Mouse (Mus musculus): ENCODE measurements at regions not wholly inside any gene's neighbourhood (a gene's known extent, or its start where the extent isn't known, plus 50 kb on each side); places are given as distances from the start of the nearest gene placed in this dataset.

DNA sequence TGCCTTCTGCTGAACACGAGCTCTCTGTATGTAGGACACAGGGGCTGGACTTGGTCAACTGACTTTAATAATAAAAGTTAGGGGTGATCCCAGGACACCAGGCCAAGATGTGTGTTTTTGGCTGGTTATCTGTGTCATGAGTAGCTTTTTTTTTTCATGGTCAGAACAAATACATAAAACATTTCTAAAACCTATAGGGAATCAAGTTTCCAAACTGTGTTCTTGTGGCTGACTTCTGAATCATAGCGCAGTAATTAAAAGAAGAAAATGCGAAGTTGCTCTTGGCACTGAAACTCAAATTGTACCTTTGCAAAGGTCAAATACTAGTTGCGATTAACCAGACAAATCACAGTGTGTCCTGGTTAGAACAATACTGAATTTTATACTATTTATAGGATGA is 189.5 kb upstream of the Maf start:
- no peak for DNase-seq

DNA sequence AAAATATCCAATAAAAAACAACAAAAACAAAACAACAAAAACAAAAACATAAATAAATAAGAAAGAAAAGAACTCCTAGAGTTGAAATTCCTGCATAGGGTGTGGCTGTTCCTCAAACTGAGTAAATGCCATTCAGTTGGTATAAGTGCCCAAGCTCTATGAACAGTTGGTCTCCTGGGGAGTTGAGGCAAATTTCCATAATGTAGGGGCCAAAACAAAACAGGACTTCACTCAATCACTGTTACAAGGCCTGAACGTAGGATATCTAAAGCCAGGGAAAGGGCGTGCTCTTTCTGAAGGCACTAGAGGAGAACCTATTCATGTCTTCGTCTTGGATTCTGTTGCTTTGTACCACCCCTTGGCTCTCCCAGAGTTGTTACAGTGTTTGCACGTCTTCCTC is 188.5 kb upstream of the Maf start:
- DNase-seq, result no peak

DNA sequence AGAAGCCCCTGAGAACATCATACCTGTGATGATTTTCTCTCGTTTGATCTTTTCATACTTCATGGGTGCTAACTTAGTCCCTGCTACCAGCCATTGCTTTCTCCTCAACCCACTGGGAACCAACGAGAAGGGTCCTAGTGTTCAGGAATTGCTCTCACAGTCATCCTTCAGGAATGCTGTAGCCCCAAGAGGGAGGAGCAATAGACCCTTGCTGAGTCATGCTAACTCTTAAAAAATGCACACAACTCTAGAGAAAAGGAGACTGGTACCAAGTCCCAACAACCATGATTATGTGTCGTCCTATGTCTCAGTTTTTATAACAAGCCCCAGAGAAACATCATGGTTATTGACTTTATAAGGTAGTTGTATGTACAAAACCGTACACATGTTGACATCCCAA is 180.7 kb upstream of the Maf start:
- DNase-seq, result no peak

DNA sequence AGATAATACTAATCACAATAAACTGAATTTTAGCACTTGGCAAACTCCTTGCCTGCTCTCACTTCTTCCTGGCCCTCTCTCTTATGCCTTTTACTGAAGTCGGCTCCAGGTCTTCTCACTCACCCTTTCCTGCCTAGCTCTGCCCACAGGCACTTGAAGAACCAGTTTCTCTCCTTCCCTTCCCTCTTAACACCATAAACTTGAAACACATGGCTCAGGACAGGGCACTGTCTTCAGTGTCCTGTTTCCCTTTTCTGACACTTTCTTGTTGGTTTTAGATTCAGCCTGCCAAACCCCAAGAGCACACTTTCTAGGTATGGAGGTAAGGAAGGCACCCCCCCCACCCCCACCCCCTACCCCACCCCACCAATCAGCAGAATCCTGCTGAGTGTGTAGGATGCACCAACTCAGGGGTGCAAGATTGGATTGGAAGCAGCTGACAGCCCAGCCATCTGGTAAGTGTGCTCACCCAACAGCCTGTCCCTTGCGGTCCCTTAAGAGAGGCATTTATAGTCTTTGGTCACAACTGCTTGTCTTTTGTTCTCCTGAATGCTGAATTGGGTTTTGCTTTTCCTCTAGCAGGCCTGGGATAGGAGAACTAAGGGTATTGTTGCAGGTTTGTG is 177.6 kb upstream of the Maf start:
- DNase-seq, result no peak

DNA sequence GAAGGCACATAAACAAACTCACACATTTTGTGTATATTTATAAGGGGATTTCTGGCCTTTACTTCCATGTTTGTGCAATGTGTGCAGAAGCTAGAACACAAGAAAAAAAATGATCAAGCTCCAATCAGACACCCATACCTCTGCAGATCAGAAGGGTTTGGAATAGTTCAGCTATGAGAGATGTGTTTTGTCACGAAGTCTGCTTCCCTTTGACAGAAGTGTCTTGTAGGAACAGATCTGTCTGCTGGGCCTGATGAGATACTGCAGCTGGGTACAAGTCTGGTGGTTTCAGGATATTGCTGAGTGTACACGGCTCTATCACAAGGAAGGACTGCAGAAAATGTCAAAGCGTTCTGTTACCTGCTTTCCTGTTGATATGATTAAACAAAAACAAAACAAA is 176.2 kb upstream of the Maf start:
- DNase-seq, result no peak

DNA sequence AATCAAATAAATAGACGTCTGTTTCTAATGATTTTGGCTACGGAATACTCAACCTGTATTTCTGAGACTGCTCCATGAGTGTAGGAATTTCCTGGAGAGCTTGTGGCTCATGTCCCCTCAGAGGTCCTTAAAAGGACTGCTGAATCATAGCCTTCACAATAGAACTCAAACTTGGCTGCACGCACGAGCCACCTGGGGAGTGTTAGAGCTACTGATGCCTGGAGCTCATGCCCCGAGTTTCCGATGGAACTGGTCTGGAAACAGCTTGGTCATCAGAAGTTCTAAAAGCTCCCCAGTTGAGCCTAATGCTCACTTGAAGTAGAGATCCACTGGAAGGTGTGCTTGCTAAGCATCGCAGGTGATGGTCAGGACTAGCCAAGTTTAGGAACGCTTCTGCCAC is 174.3 kb upstream of the Maf start:
- no peak for DNase-seq

DNA sequence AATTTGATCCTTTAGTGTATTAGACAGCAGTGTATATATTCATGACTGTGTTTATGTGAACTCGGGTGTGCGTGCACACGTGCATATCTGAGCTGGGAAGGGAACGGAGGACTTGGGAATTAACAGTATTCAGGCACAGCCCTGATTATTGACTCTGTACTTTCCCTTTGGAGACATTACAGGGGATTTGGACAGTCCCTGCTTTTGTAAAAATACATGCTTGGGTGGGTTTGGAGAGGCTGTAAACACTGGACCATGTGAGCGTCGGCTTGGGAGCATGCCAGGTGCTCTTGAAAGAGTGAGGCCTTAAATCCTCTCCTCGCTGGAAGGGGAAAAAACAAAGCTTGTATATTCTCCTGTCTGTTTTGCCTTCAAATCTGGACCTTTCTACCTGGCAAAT is 167.2 kb upstream of the Maf start:
- no peak for DNase-seq

DNA sequence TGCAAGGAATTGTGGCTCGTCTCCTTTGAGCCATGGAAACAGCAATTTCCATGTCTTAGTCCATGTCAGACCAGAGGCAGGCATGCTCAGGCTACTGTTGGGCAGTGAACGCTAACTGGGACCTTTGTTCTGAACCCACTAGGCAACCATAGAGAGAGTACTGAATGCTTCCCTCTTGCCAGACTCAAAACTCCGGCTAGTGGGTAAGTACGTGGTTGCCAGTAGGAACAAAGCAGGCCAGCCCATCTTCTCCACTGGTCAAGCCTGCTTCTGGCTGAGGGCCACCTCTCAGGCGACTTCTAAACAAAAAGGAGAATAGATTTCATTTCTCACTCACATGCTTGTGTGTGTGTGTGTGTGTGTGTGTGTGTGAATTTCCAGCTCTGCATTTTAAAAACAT is 163.8 kb upstream of the Maf start:
- DNase-seq, result no peak

DNA sequence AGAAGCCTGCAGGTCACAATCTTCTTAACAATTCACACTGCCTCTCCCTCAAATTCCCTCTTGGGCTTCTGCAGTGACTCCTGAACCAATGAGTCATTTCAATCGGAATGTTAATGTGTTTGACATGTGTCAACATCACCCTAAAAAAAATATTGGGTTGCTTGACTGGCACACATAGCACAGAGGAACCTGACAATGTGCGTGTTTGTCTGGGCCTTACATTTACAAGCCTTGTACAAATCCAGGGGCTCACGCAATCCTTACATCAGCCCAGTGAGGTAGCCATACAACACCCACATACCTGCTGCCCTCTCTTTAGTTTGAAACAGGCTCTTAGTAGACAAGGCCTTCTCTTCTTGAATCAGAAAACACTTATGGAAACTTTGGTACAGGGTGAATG is 153.8 kb upstream of the Maf start:
- DNase-seq, result no peak

DNA sequence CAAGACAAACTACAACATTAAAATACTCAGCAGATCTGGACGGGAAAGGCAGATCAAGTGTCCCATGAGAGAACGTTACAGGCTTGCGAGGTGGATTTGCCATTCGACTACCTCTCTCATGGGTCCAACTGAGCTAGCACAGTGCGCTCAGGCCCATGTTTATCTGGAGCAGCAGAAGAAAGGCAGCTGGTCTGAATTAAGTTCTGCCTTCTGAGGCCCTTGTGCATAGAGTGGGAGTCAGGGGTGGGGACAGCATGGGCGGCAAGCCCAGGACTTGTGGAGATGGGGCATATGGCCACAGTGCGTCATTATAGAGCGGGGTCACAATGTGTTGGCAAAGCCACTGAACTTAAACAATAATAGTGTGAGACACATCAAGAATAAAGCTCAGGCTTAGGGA is 151.8 kb upstream of the Maf start:
- DNase-seq, result no peak

DNA sequence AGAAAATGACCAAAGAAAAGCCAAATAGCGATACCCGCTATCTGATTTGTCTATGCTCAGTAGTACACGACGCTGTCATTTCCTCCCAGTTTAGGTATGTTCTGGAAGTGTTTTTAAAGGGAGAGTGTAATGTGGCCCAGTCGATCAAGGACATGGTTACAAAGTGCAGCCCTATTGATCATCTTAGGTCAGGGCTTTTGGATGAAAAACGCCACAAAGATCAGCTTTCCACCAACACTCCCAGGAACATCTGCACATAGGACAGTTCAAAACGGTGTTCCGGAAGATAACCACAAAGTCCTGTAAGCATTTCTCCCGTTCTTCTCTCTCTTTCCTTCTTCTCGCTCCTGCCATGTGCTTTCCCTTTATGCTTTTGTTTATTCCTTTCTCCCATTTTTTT is 149.2 kb upstream of the Maf start:
- no peak for DNase-seq

DNA sequence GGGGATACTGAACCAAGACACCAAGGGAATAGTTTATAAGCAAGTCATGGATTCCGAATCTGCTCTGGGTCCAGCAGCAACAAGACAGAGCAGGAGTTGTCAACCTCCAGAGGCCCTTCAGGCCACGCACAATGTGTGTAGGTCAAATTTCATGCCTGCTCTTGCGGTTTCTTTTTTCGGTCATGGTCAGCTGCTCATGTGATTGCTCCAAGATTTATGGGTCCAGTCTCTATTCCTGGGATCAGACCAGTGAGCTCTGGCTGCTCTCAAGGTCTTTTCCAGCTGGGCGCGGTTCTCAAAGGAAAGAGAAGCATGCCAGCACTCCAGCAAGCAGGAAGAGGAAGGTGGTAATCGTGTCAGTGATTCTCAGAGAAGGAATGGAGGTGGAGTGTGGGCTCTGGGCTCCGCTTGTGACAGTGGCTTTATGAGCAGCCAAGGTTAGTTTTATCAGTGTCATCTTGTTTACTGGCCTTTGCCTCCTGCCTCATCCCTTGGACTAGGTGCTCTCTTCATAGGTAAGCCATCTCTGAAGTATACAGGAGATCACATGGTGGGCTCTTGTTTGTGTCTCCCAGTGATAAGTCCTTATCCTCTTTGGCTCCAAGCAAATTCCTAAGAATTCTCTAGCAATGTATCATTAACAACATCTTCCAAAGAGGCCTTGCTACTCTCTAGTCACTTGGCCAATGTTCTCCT is 148.5 kb upstream of the Maf start:
- no peak for DNase-seq

DNA sequence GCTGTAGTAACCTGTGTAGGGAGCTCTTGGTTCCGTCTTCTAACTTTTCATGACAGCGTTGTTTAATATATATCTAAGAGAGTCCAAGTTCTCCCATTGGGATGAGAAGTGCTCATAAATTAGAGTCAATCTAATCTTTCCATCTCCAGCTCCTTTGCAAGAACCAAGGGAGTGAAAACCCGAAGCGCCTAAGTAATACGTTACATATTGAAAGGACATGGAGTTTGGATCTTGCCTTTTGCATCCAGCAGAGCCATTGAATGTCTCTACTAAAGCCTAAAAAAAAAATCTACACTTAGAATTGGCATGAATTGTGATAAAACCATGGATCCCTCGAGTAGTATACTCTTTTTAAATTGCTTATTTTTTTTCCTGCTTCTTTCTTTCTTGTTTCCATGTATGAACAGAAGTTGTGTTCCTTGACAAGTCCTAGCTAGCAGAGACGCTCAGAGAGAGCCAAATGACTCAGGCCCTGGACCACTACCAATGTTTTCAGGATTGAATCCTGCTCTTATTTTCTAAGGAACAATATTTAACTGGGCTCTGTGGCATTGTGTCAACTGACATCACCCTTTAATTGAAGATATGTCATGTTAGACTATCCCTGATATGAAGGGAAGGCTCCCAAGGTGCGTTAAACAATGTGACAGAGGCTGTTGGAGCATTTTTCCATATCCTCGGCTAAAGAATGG is 146.8 kb upstream of the Maf start:
- DNase-seq, result no peak

DNA sequence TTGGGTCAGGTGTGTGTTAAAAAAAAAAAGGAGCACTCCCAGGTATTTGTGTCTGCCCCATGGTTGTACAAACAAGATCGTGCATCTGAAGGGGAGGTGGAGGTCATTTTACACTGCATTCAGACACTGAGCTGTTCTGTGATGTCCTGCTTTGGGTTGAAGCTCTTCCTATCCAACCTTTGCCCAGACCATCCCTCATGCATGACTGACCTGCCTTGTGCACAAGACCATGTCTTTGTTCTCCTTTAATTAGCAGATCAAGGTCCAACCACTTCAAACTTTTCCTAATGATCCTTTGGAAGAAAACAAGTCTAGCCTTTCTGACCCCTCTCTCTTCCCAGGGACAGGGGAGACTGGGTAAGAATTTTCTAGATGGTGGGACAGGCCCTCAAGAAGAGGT is 143.0 kb upstream of the Maf start:
- DNase-seq, result no peak

DNA sequence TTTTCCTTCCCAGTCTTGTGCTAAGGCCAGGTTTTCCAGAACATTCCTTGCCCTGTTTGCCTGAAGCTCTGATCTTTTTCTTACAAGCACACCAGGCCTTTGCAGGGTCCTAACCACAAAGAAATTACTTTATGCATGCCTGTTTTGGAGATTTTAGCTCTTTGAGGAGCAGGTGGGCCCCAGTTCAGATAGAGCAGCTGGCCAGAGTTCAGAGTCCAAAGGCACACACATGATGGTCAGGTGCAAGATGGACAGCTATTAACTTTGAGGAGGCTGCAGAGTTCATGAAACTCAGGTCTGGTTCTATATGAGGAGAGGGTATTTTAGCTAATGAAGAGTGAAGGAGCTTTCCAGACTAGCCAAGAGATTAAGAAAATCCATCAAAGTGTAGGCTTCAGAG is 125.8 kb upstream of the Maf start:
- no peak for DNase-seq

DNA sequence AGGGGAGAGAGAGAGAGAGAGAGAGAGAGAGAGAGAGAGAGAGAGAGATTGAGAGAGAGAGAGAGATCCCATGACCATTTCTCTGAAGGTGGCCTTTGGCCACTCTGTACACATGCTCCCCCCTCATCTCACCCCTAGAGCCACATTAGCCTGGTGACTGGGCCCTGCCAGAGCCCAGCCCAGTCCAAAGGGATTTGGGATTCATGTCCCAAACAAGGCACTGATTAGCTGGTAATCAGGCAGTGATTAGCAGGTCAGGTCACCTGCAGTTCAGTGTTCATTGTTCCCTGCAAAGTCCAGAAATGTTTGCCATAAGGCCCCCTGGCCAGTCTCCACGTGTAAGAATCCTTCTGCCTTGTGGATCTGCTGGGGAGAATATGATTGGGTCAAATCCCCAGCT is 124.1 kb upstream of the Maf start:
- no peak for DNase-seq

DNA sequence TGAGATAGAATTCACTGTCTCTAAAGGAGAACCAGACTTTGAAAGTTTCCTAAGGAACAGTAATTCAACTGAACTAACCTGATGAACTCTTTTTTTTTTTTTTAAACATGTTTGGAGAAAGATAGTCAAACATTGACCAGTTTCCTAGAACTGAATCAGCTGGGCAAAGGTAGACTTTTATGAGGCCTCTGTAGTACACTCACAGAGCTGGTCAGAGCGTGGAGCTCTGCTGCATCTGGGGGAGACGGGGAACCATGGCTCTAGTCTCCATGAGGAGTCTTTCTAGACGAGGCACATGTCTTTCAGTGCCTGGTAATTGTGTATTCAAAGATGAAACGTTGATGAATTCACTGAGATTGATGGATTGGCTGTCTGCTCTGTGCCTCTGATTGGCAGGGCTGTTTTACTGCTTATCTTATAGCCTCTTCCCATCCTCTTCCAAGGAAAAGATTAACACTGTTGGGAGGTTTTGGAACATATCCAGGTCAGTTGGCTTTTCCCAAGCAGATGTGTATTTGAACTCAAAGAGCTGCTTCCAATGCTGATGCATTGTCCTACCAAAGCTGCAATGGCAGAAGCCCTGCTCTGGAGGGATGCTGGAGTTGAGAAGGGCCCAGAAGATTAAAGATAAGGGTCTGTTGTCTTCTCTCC is 122.5 kb upstream of the Maf start:
- no peak for DNase-seq

DNA sequence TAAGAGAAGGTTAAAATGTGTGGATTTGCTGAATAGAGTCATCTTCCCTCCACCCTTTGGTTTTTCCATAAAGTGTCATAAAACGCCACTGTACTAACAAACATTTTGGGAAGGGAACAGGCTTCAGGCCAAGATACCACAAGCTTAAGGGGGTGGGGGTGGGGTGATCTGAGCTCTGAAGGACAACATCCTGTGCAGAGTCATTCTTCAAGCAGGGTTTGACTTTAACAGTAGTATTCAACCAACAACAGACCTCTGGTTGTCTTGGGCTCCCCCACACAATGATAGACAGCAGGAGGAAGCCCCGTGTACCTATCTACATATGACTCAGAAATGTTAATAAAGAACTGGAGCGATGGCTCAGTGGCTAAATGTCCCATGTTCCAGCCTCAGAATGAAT is 118.9 kb upstream of the Maf start:
- no peak for DNase-seq

DNA sequence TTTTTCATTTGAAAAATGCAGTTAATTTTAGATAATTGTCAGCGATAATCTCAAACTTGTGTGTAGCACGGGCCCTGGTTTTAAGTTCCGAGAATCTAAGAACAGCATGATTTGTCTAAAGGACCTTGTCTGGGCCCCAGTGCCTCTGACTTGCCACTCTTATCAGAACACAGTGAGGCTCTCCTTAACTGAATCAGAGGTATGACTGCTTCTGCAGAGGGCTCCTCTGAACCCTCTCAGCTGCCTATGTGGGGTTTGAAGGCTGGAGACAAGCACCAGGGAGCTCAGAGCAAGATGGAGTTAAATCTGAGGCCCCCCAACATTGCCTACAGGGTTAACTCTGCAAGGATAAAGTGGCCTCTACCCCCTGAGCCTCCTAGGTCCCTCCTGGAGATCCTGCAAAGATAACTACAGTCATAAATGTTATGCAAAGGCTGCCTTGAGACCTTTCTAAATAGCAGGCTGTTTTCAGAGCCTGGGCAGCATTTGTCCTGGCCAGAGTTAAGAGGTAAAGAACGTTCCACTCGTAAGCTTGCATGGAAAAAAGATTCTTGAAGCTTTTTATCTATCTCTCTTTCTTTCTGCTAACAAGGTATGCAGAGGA is 118.4 kb upstream of the Maf start:
- DNase-seq, result no peak

DNA sequence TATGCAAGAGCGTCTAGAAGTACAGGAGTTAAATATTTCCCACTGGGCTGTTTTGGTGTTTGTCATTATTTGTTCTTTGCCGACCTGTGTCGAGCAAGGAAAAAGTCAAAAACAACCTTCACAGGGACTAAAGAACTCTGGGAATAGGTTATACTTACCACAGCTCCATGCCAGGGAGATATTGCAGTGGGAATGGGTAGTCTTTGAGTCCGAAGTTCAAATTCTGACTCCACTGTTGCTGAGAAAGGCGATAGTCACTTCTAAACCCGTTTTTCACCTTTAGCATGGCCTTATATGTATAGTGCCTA is 116.8 kb upstream of the Maf start:
- no peak for DNase-seq

DNA sequence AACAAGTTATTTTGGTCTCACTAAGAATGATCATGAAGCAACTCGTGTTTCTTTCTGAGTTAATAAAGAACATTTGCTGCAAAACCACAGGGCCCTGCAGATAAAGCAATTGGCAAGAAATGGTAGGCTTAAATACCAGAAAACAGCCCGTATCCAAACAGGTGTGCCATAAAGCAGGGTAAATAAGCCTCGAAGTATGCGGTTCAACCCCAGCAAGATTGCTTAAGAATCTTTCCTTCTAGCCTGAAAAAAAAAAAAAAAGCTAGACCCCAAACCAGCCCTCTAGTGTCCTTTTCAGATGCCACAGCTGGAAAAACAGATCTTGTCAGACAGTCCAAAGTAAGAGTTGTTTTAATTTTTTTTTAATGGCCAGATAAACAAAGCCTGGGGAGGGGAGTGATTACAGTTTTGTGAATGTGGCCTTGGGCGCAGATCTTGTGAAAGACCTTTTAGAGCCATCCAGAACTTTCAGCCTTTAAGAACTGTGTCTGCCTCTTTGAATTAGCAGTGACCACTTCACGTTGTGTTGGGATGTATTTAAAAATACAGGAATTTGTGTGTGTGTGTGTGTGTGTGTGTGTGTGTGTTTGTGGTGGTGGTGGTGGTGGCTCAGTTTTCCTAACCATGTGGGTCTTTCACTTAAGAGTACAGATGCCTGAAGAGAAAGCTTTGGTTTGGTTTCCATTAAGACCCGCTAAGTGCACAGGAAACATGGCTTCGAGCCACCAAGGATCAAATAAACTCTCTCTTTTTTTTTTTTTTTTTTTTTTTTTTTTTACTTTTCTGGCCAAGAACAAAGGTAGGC is 116.3 kb upstream of the Maf start:
- no peak for DNase-seq

DNA sequence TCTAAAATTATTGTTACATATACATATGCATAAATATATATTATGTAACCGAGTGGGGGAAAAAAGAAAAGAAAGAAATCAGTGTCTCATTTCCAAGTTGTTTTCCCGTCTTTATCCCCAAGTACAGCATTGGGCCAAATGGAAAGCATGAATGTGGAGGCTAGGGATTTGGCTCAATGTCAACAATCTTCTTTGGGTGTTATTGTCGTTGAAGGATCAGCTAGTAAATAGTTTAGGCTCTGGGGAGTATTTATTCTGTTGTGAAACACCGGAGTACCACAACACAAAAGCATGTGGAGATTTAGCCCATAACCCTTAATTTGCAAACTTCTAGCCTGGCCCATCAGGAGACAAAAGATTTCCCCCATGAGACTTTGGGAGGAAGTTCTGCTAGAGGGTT is 105.8 kb upstream of the Maf start:
- no peak for DNase-seq

DNA sequence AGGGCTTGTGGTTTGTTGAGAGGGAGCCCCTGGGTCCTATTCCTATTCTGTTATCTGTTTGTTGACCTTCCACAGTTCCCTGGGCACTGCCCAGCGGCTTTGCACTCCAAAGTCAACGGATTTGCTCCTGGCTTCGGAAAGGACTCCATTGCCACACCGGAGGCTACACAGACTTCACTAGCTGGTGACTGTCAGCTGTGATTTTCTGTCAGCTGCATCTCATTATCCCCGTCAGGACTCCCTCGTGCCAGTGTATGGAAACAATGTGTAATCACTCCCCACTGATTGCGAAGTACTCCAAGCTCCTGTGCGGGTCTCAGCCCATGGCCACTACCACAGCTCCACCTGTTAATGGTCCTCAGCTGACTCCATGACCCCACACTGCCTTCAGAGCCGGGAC is 99.0 kb upstream of the Maf start:
- DNase-seq, result no peak

Data from thymus, postnatal 14 days (tissue).